Mouse (Mus musculus): ENCODE data around the gene Pgbd5.

Gene Pgbd5

GRCm38 (mm10) chr8:124340360-124341068, 98.9 kb downstream of the Pgbd5 start:
- no peak for DNase-seq

GRCm38 (mm10) chr8:124339742-124340141, 99.7 kb downstream of the Pgbd5 start:
- DNase-seq: no peak

GRCm38 (mm10) chr8:124336302-124336701, 103.2 kb downstream of the Pgbd5 start:
- DNase-seq: no peak

GRCm38 (mm10) chr8:124331706-124332105, 107.8 kb downstream of the Pgbd5 start:
- DNase-seq: no peak

GRCm38 (mm10) chr8:124331094-124331493, 108.4 kb downstream of the Pgbd5 start:
- no peak for DNase-seq

GRCm38 (mm10) chr8:124330433-124330832, 109.0 kb downstream of the Pgbd5 start:
- DNase-seq: no peak

GRCm38 (mm10) chr8:124329690-124330089, 109.8 kb downstream of the Pgbd5 start:
- no peak for DNase-seq

GRCm38 (mm10) chr8:124328259-124328658, 111.2 kb downstream of the Pgbd5 start:
- DNase-seq: no peak

- no peak for DNase-seq
These were observed 116.1 kb downstream of the Pgbd5 start for GRCm38 (mm10) chr8:124323356-124323755.

GRCm38 (mm10) chr8:124321227-124321840, 118.1 kb downstream of the Pgbd5 start:
- DNase-seq: no peak

GRCm38 (mm10) chr8:124319316-124319652, 120.2 kb downstream of the Pgbd5 start:
- no peak for DNase-seq

Data from kidney, adult 9 months (tissue).